Mouse (Mus musculus) kidney, postnatal 0 days (tissue): ENCODE data around the gene Mfsd2a. TPM values are rescaled to one million over a fixed set of nuclear protein-coding genes. Genes with fewer than 3 reads are reported as not detected.

Experiments used
- ATAC-seq: fragments of 200-750 bp; cut with Nextera tagmentation; replicated peaks from 2 replicates; pipeline ENCODE4 v1.8.0; 2017; ENCODE audit warnings: low read depth, moderate number of reproducible peaks, moderate TSS enrichment, moderate library complexity; ENCODE audit not compliant: low FRiP score
- DNase-seq: peaks from one replicate; pipeline ENCODE4 v3.0.0-alpha.2; 2016; ENCODE audit warnings: low spot score
- H3K27ac ChIP-seq: fragments of 300-500 bp; sonication (generic); 2 replicates; pipeline ENCODE4 v1.5.1; 2014; ENCODE audit warnings: mild to moderate bottlenecking
- H3K27me3 ChIP-seq: fragments of 300-500 bp; sonication (generic); 2 replicates; pipeline ENCODE4 v1.6.1; 2014; ENCODE audit warnings: low read length, mixed read lengths; ENCODE audit not compliant: insufficient read depth
- H3K36me3 ChIP-seq: fragments of 300-500 bp; sonication (generic); 2 replicates; pipeline ENCODE4 v1.6.1; 2014; ENCODE audit warnings: low read length, mixed read lengths; ENCODE audit not compliant: insufficient read depth
- H3K4me1 ChIP-seq: fragments of 300-500 bp; sonication (generic); replicated peaks from 2 replicates; pipeline ENCODE4 v1.6.1; 2014; ENCODE audit warnings: antibody characterized with exemption, low read length, mixed read lengths; ENCODE audit not compliant: insufficient read depth
- H3K4me2 ChIP-seq: fragments of 300-500 bp; sonication (generic); 2 replicates; pipeline ENCODE4 v1.6.1; 2014; ENCODE audit warnings: mild to moderate bottlenecking, low read length, moderate library complexity, mixed read lengths
- H3K4me3 ChIP-seq: fragments of 300-500 bp; sonication (generic); replicated peaks from 2 replicates; pipeline ENCODE4 v1.5.1; 2014; ENCODE audit warnings: low read depth, low read length
- H3K9ac ChIP-seq: fragments of 300-500 bp; sonication (generic); 2 replicates; pipeline ENCODE4 v1.6.1; 2014; ENCODE audit warnings: low read depth, low read length
- H3K9me3 ChIP-seq: fragments of 300-500 bp; sonication (generic); replicated peaks from 2 replicates; pipeline ENCODE4 v1.6.1; 2016; ENCODE audit warnings: low read length, inconsistent platforms, mixed read lengths
- CTCF ChIP-seq: IDR thresholded peaks from 2 replicates; pipeline ENCODE4 v1.5.1; 2016; ENCODE audit warnings: antibody characterized with exemption, low read depth, mild to moderate bottlenecking, moderate library complexity
- WGBS: fragments of 180-500 bp; shearing (Covaris S2); extraction: QIAGEN DNeasy Blood & Tissue Kit; methylation state at CpG from one replicate; pipeline ENCODE4 v1.1.7; 2014; 5-methylcytosine and 5-hydroxymethylcytosine counted together
- polyA plus RNA-seq: library from polyadenylated mRNA; unstranded; fragments of >200 nt; fragmentation: Nextera tagmentation; extraction: Ambion mirVana; gene quantifications from 2 replicates; pipeline ENCODE4 v1.2.1, GENCODE M21; 2015

Mfsd2a gene
- polyA plus RNA-seq, 1 experiment from 2014 or later: 1.8 TPM

GRCm38 (mm10) chr4:122960321-122961099 lies 478 bp downstream of the Mfsd2a start:
- H3K4me2 ChIP-seq: peak overlapping the region; percentile 94
- H3K4me3 ChIP-seq: peak overlapping the region; percentile 46
- TF ChIP-seq CTCF: no peak
- H3K27me3 ChIP-seq: no peaks in the 10 kb centered on the region
- no peaks in the 10 kb centered on the region for H3K36me3 ChIP-seq
- no peaks in the 10 kb centered on the region for H3K9me3 ChIP-seq
- ATAC-seq (peak; percentile 19), DNase-seq (peak; percentile 52)
- WGBS: under 1% methylated on average over 43 of the region's 43 CpGs
- H3K9ac ChIP-seq: 0 out of 2 replicates have a peak overlapping the region, but pooled peaks have one; percentile 35
- H3K27ac ChIP-seq: no peak overlapping the region
- H3K4me1 ChIP-seq: peaks cover 20% of the 10 kb centered on the region

DNA sequence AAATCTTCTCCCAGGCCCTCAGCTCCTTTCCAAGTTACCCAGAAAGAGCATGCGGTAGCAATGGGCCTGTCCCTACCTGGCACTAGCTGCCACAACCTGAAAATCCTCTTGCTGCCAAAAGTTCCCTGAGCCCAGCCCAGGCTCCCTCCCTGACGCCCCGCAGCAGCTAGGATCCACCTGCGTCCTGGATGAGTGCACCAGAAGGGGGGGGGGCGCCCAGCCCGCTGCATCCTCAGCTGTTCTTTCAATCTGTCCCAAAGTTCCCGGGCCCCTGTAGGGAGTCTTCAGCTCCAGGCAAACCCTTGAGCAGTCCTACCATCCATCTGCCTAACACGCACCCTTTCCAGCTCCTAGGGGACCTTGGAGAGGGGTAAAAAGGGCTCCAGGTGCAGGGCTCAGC lies 1.2 kb downstream of the Mfsd2a start:
- H3K9ac ChIP-seq: 0 out of 2 replicates have a peak overlapping the region, but pooled peaks have one; percentile 35
- H3K4me1 ChIP-seq: peaks cover 21% of the 10 kb centered on the region

GRCm38 (mm10) chr4:122958491-122959031 lies 2.4 kb downstream of the Mfsd2a start:
- Histone ChIP-seq H3K4me1 (peaks cover 21% of the 10 kb centered on the region), H3K4me2 (no peak overlapping the region), H3K36me3 (no peaks in the 10 kb centered on the region), H3K4me3 (no peak overlapping the region), H3K9me3 (no peaks in the 10 kb centered on the region), H3K9ac (no peak overlapping the region), H3K27me3 (no peaks in the 10 kb centered on the region), H3K27ac (no peak overlapping the region)
- WGBS: 82% methylated on average over 6 of the region's 6 CpGs
- ATAC-seq: no peak
- TF ChIP-seq CTCF: no peak
- DNase-seq: no peak

More for the DNA sequence above, 1.2 kb downstream of the Mfsd2a start:
- TF ChIP-seq CTCF: no peak
- H3K9me3 ChIP-seq: no peaks in the 10 kb centered on the region
- DNase-seq (no peak), ATAC-seq (no peak; the same call in 1 of the 2 replicates)
- H3K4me2 ChIP-seq: peak overlapping the region; percentile 94
- H3K27me3 ChIP-seq: no peaks in the 10 kb centered on the region
- no peak overlapping the region for H3K27ac ChIP-seq
- peak overlapping the region; percentile 46 for H3K4me3 ChIP-seq
- 14% methylated on average over 8 of the region's 8 CpGs for WGBS
- no peaks in the 10 kb centered on the region for H3K36me3 ChIP-seq

DNA sequence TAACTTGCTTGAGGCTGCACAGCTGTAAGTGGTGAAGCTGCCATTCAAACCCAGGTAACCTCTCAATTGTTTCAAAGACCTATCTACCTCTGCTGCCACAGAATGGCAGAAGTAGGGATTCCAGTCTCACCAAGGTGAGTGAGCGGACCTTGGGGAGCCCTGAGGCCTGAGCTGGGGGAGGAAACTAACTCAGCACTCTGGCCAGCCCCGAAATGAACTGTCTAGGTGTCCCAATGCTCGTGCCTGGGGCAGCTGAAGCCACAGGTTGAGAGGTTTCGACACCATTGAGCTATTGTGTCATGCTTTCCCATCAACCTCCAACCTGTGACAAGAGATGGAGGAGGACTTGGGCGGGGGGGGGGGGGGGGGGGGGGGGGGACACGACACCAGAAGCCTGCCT lies 4.7 kb downstream of the Mfsd2a start:
- DNase-seq (no peak), ATAC-seq (no peak)
- Histone ChIP-seq H3K4me3 (no peak overlapping the region), H3K9ac (no peak overlapping the region), H3K36me3 (no peaks in the 10 kb centered on the region), H3K27ac (no peak overlapping the region), H3K27me3 (no peaks in the 10 kb centered on the region), H3K4me1 (peaks cover 20% of the 10 kb centered on the region), H3K4me2 (no peak overlapping the region), H3K9me3 (no peaks in the 10 kb centered on the region)
- no peak for TF ChIP-seq CTCF
- WGBS: 59% methylated on average over 6 of the region's 6 CpGs

GRCm38 (mm10) chr4:122955412-122956136 lies 5.4 kb downstream of the Mfsd2a start:
- H3K27ac ChIP-seq: peak overlapping the region; percentile 66
- H3K36me3 ChIP-seq: no peaks in the 10 kb centered on the region
- no peak overlapping the region for H3K4me3 ChIP-seq
- WGBS: 12% methylated on average over 17 of the region's 17 CpGs
- H3K4me1 ChIP-seq: peaks cover 13% of the 10 kb centered on the region
- no peaks in the 10 kb centered on the region for H3K27me3 ChIP-seq
- TF ChIP-seq CTCF: no peak
- peak overlapping the region; percentile 44 for H3K4me2 ChIP-seq
- H3K9me3 ChIP-seq: no peaks in the 10 kb centered on the region
- H3K9ac ChIP-seq: 0 out of 2 replicates have a peak overlapping the region, but pooled peaks have one; percentile 1
- peak; percentile 86 for DNase-seq
- ATAC-seq: peak; percentile 93
